Mouse (Mus musculus) small intestine, adult 2 months (tissue): ENCODE measurements around the gene Slc6a9. TPM values are rescaled to one million over a fixed set of nuclear protein-coding genes. Genes with fewer than 3 reads are reported as not detected.

Source experiments
- H3K27ac ChIP-seq: fragments of 200-500 bp; 2 replicates; pipeline ENCODE4 v1.5.1; 2012; ENCODE audit warnings: low read depth, low read length, control low read depth, inconsistent platforms; ENCODE audit not compliant: insufficient read depth
- H3K27me3 ChIP-seq: fragments of 200-500 bp; 2 replicates; pipeline ENCODE4 v1.6.1; 2012; ENCODE audit warnings: mild to moderate bottlenecking, moderate library complexity, low read length, inconsistent platforms; ENCODE audit not compliant: control insufficient read depth, insufficient read depth
- H3K36me3 ChIP-seq: fragments of 200-500 bp; 2 replicates; pipeline ENCODE4 v1.6.1; 2012; ENCODE audit warnings: mild to moderate bottlenecking, low read length, control low read depth, inconsistent platforms; ENCODE audit not compliant: control insufficient read depth, insufficient read depth
- H3K4me1 ChIP-seq: fragments of 200-500 bp; 2 replicates; pipeline ENCODE4 v1.6.1; 2012; ENCODE audit warnings: low read length, inconsistent platforms, mixed read lengths; ENCODE audit not compliant: control insufficient read depth, insufficient read depth, insufficient read length
- H3K4me3 ChIP-seq: fragments of 200-500 bp; 2 replicates; pipeline ENCODE4 v1.5.1; 2012; ENCODE audit warnings: low read depth, mild to moderate bottlenecking, control low read depth, inconsistent platforms, low read length, moderate library complexity
- CTCF ChIP-seq: fragments of 200-500 bp; IDR thresholded peaks from 2 replicates; pipeline ENCODE4 v1.5.1; 2012; ENCODE audit warnings: low read depth, mild to moderate bottlenecking, control low read depth, inconsistent platforms, low read length, moderate library complexity, mixed read lengths; ENCODE audit not compliant: insufficient replicate concordance, insufficient read length; ENCODE audit errors: extremely low read depth
- POLR2A ChIP-seq: fragments of 200-500 bp; IDR thresholded peaks from 2 replicates; pipeline ENCODE4 v1.6.1; 2012; ENCODE audit warnings: low read depth, mild to moderate bottlenecking, control low read depth, inconsistent platforms, low read length, moderate library complexity
- WGBS: fragments of 180-500 bp; shearing (Covaris S2); methylation state at CpG from one replicate; pipeline ENCODE4 v1.1.7; 2018; 5-methylcytosine and 5-hydroxymethylcytosine counted together
- polyA plus RNA-seq: library from polyadenylated mRNA; depleted of rRNA; stranded (reverse); fragments of >200 nt; gene quantifications from 2 replicates; pipeline ENCODE4 v1.2.3, GENCODE M21; 2012

Slc6a9 gene
- polyA plus RNA-seq, 1 experiment = 42.8 TPM

DNA sequence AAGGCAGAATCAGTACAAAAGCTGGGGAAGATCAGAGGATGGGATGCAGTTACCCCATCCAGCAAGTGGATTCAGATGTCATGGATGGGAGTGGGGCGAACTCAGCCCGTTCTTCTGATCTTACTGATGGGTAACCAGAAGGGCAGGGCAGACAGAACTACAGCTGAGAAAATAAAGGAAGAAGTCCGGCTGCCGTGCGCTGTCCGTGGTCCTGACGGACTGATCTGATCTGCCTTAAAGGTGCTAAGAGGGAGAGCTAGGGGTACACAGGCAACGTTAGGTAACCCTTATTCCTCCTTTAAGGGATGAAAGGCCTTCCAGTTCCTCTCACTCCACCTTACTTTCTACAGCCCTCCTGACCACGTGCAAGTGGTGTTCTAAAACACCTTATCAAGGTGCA, 59.1 kb downstream of the Slc6a9 start:
- peaks cover 4% of the 10 kb centered on the region for H3K36me3 ChIP-seq

DNA sequence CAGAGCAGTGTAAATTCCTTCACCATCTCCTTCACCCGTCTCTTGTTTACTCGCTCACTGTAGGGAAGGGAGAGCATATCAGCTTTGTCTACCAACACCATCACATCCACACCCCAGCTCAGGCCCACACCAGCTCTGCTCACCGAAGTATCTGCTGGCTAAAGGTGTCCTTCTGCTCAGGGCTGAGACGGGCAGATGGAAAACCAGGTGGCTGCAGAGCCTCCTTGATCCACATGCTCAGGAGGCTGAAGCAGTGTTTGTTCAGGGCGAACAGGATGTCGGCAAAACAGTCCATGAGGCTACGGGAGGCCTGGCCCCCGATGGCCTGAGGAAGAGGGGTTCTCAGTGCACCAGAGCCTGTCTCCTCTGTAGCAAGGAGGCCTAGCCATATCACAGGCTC, 60.3 kb downstream of the Slc6a9 start:
- no peak for TF ChIP-seq POLR2A
- no peak for TF ChIP-seq CTCF
- Histone ChIP-seq H3K27me3 (no peaks in the 10 kb centered on the region), H3K4me1 (peaks cover 5% of the 10 kb centered on the region), H3K27ac (no peak overlapping the region), H3K36me3 (peaks cover 14% of the 10 kb centered on the region), H3K4me3 (no peak overlapping the region)
- 87% methylated on average over 8 of the region's 8 CpGs for WGBS

More for the DNA sequence above, 59.1 kb downstream of the Slc6a9 start:
- H3K4me1 ChIP-seq = peaks cover 5% of the 10 kb centered on the region
- TF ChIP-seq CTCF = no peak
- TF ChIP-seq POLR2A = no peak
- H3K27ac ChIP-seq = no peak overlapping the region
- 12% methylated on average over 9 of the region's 9 CpGs for WGBS
- H3K4me3 ChIP-seq = no peak overlapping the region
- H3K27me3 ChIP-seq = no peaks in the 10 kb centered on the region

GRCm38 (mm10) chr4:117895339-117895738, 61.0 kb downstream of the Slc6a9 start:
- Histone ChIP-seq H3K4me3 (no peak overlapping the region), H3K4me1 (peaks cover 5% of the 10 kb centered on the region), H3K36me3 (peaks cover 21% of the 10 kb centered on the region), H3K27ac (no peak overlapping the region), H3K27me3 (no peaks in the 10 kb centered on the region)
- 83% methylated on average over 7 of the region's 7 CpGs for WGBS
- TF ChIP-seq POLR2A (no peak), CTCF (no peak)

- Histone ChIP-seq H3K27me3 (no peaks in the 10 kb centered on the region), H3K36me3 (peaks cover 28% of the 10 kb centered on the region), H3K4me1 (peaks cover 2% of the 10 kb centered on the region; the same call in 1 of the 2 replicates), H3K4me3 (no peak overlapping the region), H3K27ac (no peak overlapping the region)
- WGBS = 93% methylated on average over 6 of the region's 6 CpGs
- no peak for TF ChIP-seq CTCF
- no peak for TF ChIP-seq POLR2A
These were observed 61.7 kb downstream of the Slc6a9 start for GRCm38 (mm10) chr4:117896031-117896430.

DNA sequence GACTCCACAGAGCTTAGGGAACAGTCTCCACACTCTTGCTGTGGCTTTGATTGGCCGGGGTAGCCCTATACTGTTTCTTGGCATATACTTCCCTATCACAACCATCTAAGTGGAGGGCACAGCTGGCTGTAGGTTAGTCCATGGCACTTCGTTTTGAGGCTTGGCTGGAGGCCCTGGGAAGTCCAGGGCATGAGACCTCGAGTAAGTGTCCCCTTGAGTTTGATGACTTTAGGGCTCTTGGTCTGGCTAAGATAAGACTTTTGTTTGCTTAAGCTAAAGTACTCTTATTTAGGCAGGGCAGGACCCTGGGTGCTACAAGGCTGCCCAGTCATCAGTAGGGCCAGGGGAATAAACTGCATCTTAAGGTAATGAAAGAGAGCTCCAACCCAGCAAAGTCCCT, 63.8 kb downstream of the Slc6a9 start:
- Histone ChIP-seq H3K36me3 (peaks cover 47% of the 10 kb centered on the region), H3K27me3 (no peaks in the 10 kb centered on the region), H3K4me3 (no peak overlapping the region), H3K4me1 (no peaks in the 10 kb centered on the region), H3K27ac (no peak overlapping the region)
- WGBS = 56% methylated on average over 3 of the region's 3 CpGs
- TF ChIP-seq CTCF = no peak
- TF ChIP-seq POLR2A = no peak

- 92% methylated on average over 10 of the region's 10 CpGs for WGBS
- H3K36me3 ChIP-seq = peaks cover 57% of the 10 kb centered on the region
These were observed 69.8 kb downstream of the Slc6a9 start for GRCm38 (mm10) chr4:117904094-117904493.

GRCm38 (mm10) chr4:117904761-117905160, 70.5 kb downstream of the Slc6a9 start:
- 85% methylated on average over 8 of the region's 8 CpGs for WGBS
- peaks cover 51% of the 10 kb centered on the region for H3K36me3 ChIP-seq
- no peak overlapping the region for H3K4me3 ChIP-seq
- no peaks in the 10 kb centered on the region for H3K4me1 ChIP-seq
- H3K27ac ChIP-seq = no peak overlapping the region
- no peaks in the 10 kb centered on the region for H3K27me3 ChIP-seq
- TF ChIP-seq CTCF = no peak
- no peak for TF ChIP-seq POLR2A

More at GRCm38 (mm10) chr4:117904094-117904493, 69.8 kb downstream of the Slc6a9 start:
- Histone ChIP-seq H3K4me1 (no peaks in the 10 kb centered on the region), H3K27me3 (no peaks in the 10 kb centered on the region), H3K27ac (no peak overlapping the region), H3K4me3 (no peak overlapping the region)
- TF ChIP-seq POLR2A (no peak), CTCF (no peak)
